Mouse (Mus musculus): Measurements from ENCODE around the gene Optc. TPM values are rescaled to one million over a fixed set of nuclear protein-coding genes. Genes with fewer than 3 reads are reported as not detected.
A peak's percentile ranks its signal among the peaks of the same experiment; 100 is the strongest.

Gene Optc
- polyA plus RNA-seq, 1 experiment from 2014 or later, result 2.6 TPM

- peak; percentile 49 for ATAC-seq (ENCODE audit: low FRiP score)
- H3K4me1 ChIP-seq, result peaks cover 64% of the 10 kb centered on the region
Measured at GRCm38 (mm10) chr1:133889949-133890598, 17.7 kb downstream of the Optc start.

GRCm38 (mm10) chr1:133887538-133888250 lies 20.1 kb downstream of the Optc start:
- Histone ChIP-seq H3K4me1 (peaks cover 54% of the 10 kb centered on the region), H3K27ac (0 out of 2 replicates have a peak overlapping the region, but pooled peaks have one; percentile 27), H3K4me3 (replicated peaks) (no peak overlapping the region), H3K36me3 (replicated peaks) (no peaks in the 10 kb centered on the region), H3K9me3 (no peaks in the 10 kb centered on the region), H3K4me2 (peak overlapping the region; percentile 23; the same call in 1 of the 2 replicates), H3K27me3 (peaks cover 30% of the 10 kb centered on the region), H3K9ac (no peak overlapping the region)
- WGBS, result 70% methylated on average over 5 of the region's 5 CpGs
- ATAC-seq (ENCODE audit: low FRiP score), result no peak

More at GRCm38 (mm10) chr1:133889949-133890598, 17.7 kb downstream of the Optc start:
- 13% methylated on average over 20 of the region's 20 CpGs for WGBS
- H3K9me3 ChIP-seq, result no peaks in the 10 kb centered on the region
- peak overlapping the region; percentile 7; the same call in 1 of the 2 replicates for H3K4me3 ChIP-seq (replicated peaks)
- H3K27me3 ChIP-seq, result peaks cover 26% of the 10 kb centered on the region
- H3K36me3 ChIP-seq (replicated peaks), result no peaks in the 10 kb centered on the region
- no peak overlapping the region for H3K27ac ChIP-seq
- peak overlapping the region; percentile 46 for H3K4me2 ChIP-seq
- H3K9ac ChIP-seq, result no peak overlapping the region

- Histone ChIP-seq H3K4me3 (replicated peaks) (no peak overlapping the region), H3K9ac (no peak overlapping the region), H3K9me3 (no peaks in the 10 kb centered on the region), H3K36me3 (replicated peaks) (no peaks in the 10 kb centered on the region), H3K27me3 (peaks cover 28% of the 10 kb centered on the region), H3K27ac (0 out of 2 replicates have a peak overlapping the region, but pooled peaks have one; percentile 27), H3K4me1 (peaks cover 59% of the 10 kb centered on the region), H3K4me2 (peak overlapping the region; percentile 23; the same call in 1 of the 2 replicates)
- peak; percentile 42 for ATAC-seq (ENCODE audit: low FRiP score)
- WGBS, result 1% methylated on average over 8 of the region's 8 CpGs
Measured at GRCm38 (mm10) chr1:133887044-133887443, 20.8 kb downstream of the Optc start.

GRCm38 (mm10) chr1:133886431-133886830 lies 21.4 kb downstream of the Optc start:
- Histone ChIP-seq H3K36me3 (replicated peaks) (no peaks in the 10 kb centered on the region), H3K4me2 (0 out of 2 replicates have a peak overlapping the region, but pooled peaks have one; percentile 23), H3K9ac (no peak overlapping the region), H3K9me3 (no peaks in the 10 kb centered on the region), H3K27ac (peak overlapping the region; percentile 26; the same call in 1 of the 2 replicates), H3K4me3 (replicated peaks) (no peak overlapping the region), H3K4me1 (peaks cover 60% of the 10 kb centered on the region), H3K27me3 (peaks cover 22% of the 10 kb centered on the region)
- ATAC-seq (ENCODE audit: low FRiP score), result peak; percentile 8; the same call in 1 of the 2 replicates
- 30% methylated on average over 6 of the region's 6 CpGs for WGBS

GRCm38 (mm10) chr1:133885811-133886210 lies 22.0 kb downstream of the Optc start:
- Histone ChIP-seq H3K4me3 (replicated peaks) (no peak overlapping the region), H3K27ac (no peak overlapping the region), H3K4me2 (no peak overlapping the region), H3K9me3 (no peaks in the 10 kb centered on the region), H3K4me1 (peaks cover 55% of the 10 kb centered on the region), H3K27me3 (peaks cover 17% of the 10 kb centered on the region), H3K36me3 (replicated peaks) (no peaks in the 10 kb centered on the region), H3K9ac (no peak overlapping the region)
- no peak for ATAC-seq (ENCODE audit: low FRiP score)
- 91% methylated on average over 7 of the region's 7 CpGs for WGBS

- Histone ChIP-seq H3K4me1 (peaks cover 45% of the 10 kb centered on the region), H3K9ac (no peak overlapping the region), H3K9me3 (no peaks in the 10 kb centered on the region), H3K27me3 (peaks cover 13% of the 10 kb centered on the region; the same call in 1 of the 2 replicates), H3K36me3 (replicated peaks) (no peaks in the 10 kb centered on the region), H3K27ac (no peak overlapping the region), H3K4me2 (no peak overlapping the region), H3K4me3 (replicated peaks) (no peak overlapping the region)
- WGBS, result 83% methylated on average over 9 of the region's 9 CpGs
- ATAC-seq (ENCODE audit: low FRiP score), result no peak
Measured at GRCm38 (mm10) chr1:133884746-133885145, 23.1 kb downstream of the Optc start.

- no peaks in the 10 kb centered on the region for H3K9me3 ChIP-seq
- no peak overlapping the region for H3K27ac ChIP-seq
- H3K27me3 ChIP-seq, result peaks cover 12% of the 10 kb centered on the region; the same call in 1 of the 2 replicates
- no peaks in the 10 kb centered on the region for H3K36me3 ChIP-seq (replicated peaks)
- H3K4me1 ChIP-seq, result peaks cover 38% of the 10 kb centered on the region
- H3K9ac ChIP-seq, result no peak overlapping the region
- no peak for ATAC-seq (ENCODE audit: low FRiP score)
- no peak overlapping the region for H3K4me2 ChIP-seq
- H3K4me3 ChIP-seq (replicated peaks), result no peak overlapping the region
- WGBS, result 77% methylated on average over 6 of the region's 6 CpGs
Measured at GRCm38 (mm10) chr1:133884090-133884489, 23.7 kb downstream of the Optc start.

GRCm38 (mm10) chr1:133882283-133883217 lies 25.2 kb downstream of the Optc start:
- Histone ChIP-seq H3K4me3 (replicated peaks) (no peak overlapping the region), H3K9ac (no peak overlapping the region), H3K4me2 (no peak overlapping the region), H3K36me3 (replicated peaks) (no peaks in the 10 kb centered on the region), H3K27ac (peak overlapping the region; percentile 54; the same call in 1 of the 2 replicates), H3K4me1 (peaks cover 26% of the 10 kb centered on the region), H3K9me3 (no peaks in the 10 kb centered on the region), H3K27me3 (0 out of 2 replicates have a peak, but pooled peaks cover 8% of the 10 kb centered on the region)
- ATAC-seq (ENCODE audit: low FRiP score), result no peak
- WGBS, result 57% methylated on average over 11 of the region's 11 CpGs

- no peaks in the 10 kb centered on the region for H3K36me3 ChIP-seq (replicated peaks)
- no peak overlapping the region for H3K4me2 ChIP-seq
- H3K4me1 ChIP-seq, result peaks cover 19% of the 10 kb centered on the region
- 34% methylated on average over 6 of the region's 6 CpGs for WGBS
- peak overlapping the region; percentile 54; the same call in 1 of the 2 replicates for H3K27ac ChIP-seq
- no peak overlapping the region for H3K4me3 ChIP-seq (replicated peaks)
- H3K27me3 ChIP-seq, result 0 out of 2 replicates have a peak, but pooled peaks cover 8% of the 10 kb centered on the region
- no peaks in the 10 kb centered on the region for H3K9me3 ChIP-seq
- H3K9ac ChIP-seq, result no peak overlapping the region
- ATAC-seq (ENCODE audit: low FRiP score), result no peak
Measured at GRCm38 (mm10) chr1:133881813-133882212, 26.0 kb downstream of the Optc start.

GRCm38 (mm10) chr1:133878825-133879423 lies 28.9 kb downstream of the Optc start:
- H3K27me3 ChIP-seq, result 0 out of 2 replicates have a peak, but pooled peaks cover 4% of the 10 kb centered on the region
- H3K4me3 ChIP-seq (replicated peaks), result no peak overlapping the region
- H3K4me2 ChIP-seq, result no peak overlapping the region
- no peak overlapping the region for H3K9ac ChIP-seq
- H3K36me3 ChIP-seq (replicated peaks), result no peaks in the 10 kb centered on the region
- no peak for ATAC-seq (ENCODE audit: low FRiP score)
- whole genome bisulfite sequencing, result 85% methylated on average over 12 of the region's 12 CpGs
- peaks cover 12% of the 10 kb centered on the region for H3K4me1 ChIP-seq
- H3K9me3 ChIP-seq, result no peaks in the 10 kb centered on the region
- H3K27ac ChIP-seq, result no peak overlapping the region

GRCm38 (mm10) chr1:133876936-133877335 lies 30.9 kb downstream of the Optc start:
- ATAC-seq (ENCODE audit: low FRiP score), result no peak
- no peaks in the 10 kb centered on the region for H3K27me3 ChIP-seq
- H3K27ac ChIP-seq, result no peak overlapping the region
- no peaks in the 10 kb centered on the region for H3K9me3 ChIP-seq
- WGBS, result 93% methylated on average over 7 of the region's 7 CpGs
- no peak overlapping the region for H3K4me3 ChIP-seq (replicated peaks)
- H3K9ac ChIP-seq, result no peak overlapping the region
- H3K4me1 ChIP-seq, result peaks cover 7% of the 10 kb centered on the region
- no peaks in the 10 kb centered on the region for H3K36me3 ChIP-seq (replicated peaks)
- H3K4me2 ChIP-seq, result no peak overlapping the region

All from forebrain, embryonic 12.5 days (tissue).